Mouse (Mus musculus) stomach, adult 2 months (tissue): ENCODE measurements around the gene Tef. TPM values are rescaled to one million over a fixed set of nuclear protein-coding genes. Genes with fewer than 3 reads are reported as not detected.

Source experiments
- polyA plus RNA-seq: library from polyadenylated mRNA; depleted of rRNA; stranded (reverse); fragments of >200 nt; gene quantifications from 2 replicates; pipeline ENCODE4 v1.2.3, GENCODE M21; 2012; rRNA removed

The Tef gene
- polyA plus RNA-seq, result 5.7 and 6.1 TPM in 2 replicates

GRCm38 (mm10) chr15:81802001-81802890 lies at the start of gene Tef:
Gene Tef, plus strand, starts transcription at chr15:81802421.

GRCm38 (mm10) chr15:81858517-81859329 lies 56.5 kb downstream of the Tef start, which contains the start of gene Tob2:
Gene Tob2, minus strand, starts transcription at chr15:81858796.

GRCm38 (mm10) chr15:81871604-81872261 lies 69.5 kb downstream of the Tef start, which contains the start of gene Phf5a:
Gene Phf5a, minus strand, starts transcription at chr15:81871911.

GRCm38 (mm10) chr15:81872262-81873136 lies 70.3 kb downstream of the Tef start, which contains the start of gene Aco2:
Gene Aco2, plus strand, starts transcription at chr15:81872309.

Other genes with a start within 250 kb of the Tef start
- gene Ep300, start 217.1 kb upstream of the Tef start, polyA plus RNA-seq, result 6.3 and 8.2 TPM in 2 replicates
- 4.5 and 5.4 TPM in 2 replicates for gene L3mbtl2, start 138.5 kb upstream of the Tef start, polyA plus RNA-seq
- 3.8 and 7.7 TPM in 2 replicates for gene Chadl, start 105.1 kb upstream of the Tef start, polyA plus RNA-seq
- gene Zc3h7b, start 57.4 kb upstream of the Tef start, polyA plus RNA-seq, result 8.7 and 9.2 TPM in 2 replicates
- gene Rangap1, start 56.9 kb upstream of the Tef start, polyA plus RNA-seq, result 14.0 and 16.3 TPM in 2 replicates
- gene Tob2, start 56.4 kb downstream of the Tef start, polyA plus RNA-seq, result 13.6 and 13.8 TPM in 2 replicates
- gene Phf5a, start 69.5 kb downstream of the Tef start, polyA plus RNA-seq, result 20.7 and 21.6 TPM in 2 replicates
- gene Aco2, start 69.9 kb downstream of the Tef start, polyA plus RNA-seq, result 137 and 147 TPM in 2 replicates
- gene Polr3h, start 123.8 kb downstream of the Tef start, polyA plus RNA-seq, result 4.3 TPM in 2 replicates
- 4.6 and 4.8 TPM in 2 replicates for gene Csdc2, start 134.3 kb downstream of the Tef start, polyA plus RNA-seq
- gene Pmm1, start 158.5 kb downstream of the Tef start, polyA plus RNA-seq, result 30.1 and 41.6 TPM in 2 replicates
- not detected in 2 replicates for gene 1700029P11Rik, start 178.1 kb downstream of the Tef start, polyA plus RNA-seq
- gene Xrcc6, start 185.4 kb downstream of the Tef start, polyA plus RNA-seq, result 5.4 and 5.5 TPM in 2 replicates
- 16.3 and 33.1 TPM in 2 replicates for gene Desi1, start 231.4 kb downstream of the Tef start, polyA plus RNA-seq
- 22.7 and 26.4 TPM in 2 replicates for gene Snu13, start 245.2 kb downstream of the Tef start, polyA plus RNA-seq